Mouse (Mus musculus): ENCODE data around the gene Apol7a.

GRCm38 (mm10) chr15:77340581-77340980, 58.3 kb downstream of the Apol7a start:
- TF ChIP-seq CTCF (IDR thresholded peaks at IDR 0.05; ENCODE audit: borderline replicate concordance, control insufficient read depth, extremely low read depth, insufficient read depth, low read length, poor library complexity) (no peak), POLR2A (IDR thresholded peaks at IDR 0.05; ENCODE audit: control insufficient read depth, extremely low read depth, insufficient read depth, low read length, poor library complexity) (no peak)
